Mouse (Mus musculus) kidney, postnatal 10 days (tissue): ENCODE results near the gene Ist1.

Experiments used
- DNase-seq: peaks from one replicate; pipeline ENCODE4 v3.0.0; 2021; ENCODE audit warnings: mixed read lengths

The Ist1 gene

GRCm38 (mm10) chr8:109693146-109693900, at the start of gene Ist1:
TSS of gene Ist1 (minus strand) at chr8:109693260.
- peak; percentile 99 for DNase-seq

- DNase-seq = no peak
Measured at GRCm38 (mm10) chr8:109738049-109738380, 45.0 kb upstream of the Ist1 start.

GRCm38 (mm10) chr8:109737237-109738048, 44.4 kb upstream of the Ist1 start, which contains the start of gene Atxn1l:
TSS of gene Atxn1l (minus strand) at chr8:109737739.
- peak; percentile 93 for DNase-seq

- DNase-seq = no peak
Measured at GRCm38 (mm10) chr8:109736819-109737218, 43.8 kb upstream of the Ist1 start.

- DNase-seq = no peak
Measured at GRCm38 (mm10) chr8:109734018-109734417, 41.0 kb upstream of the Ist1 start.

- DNase-seq = no peak
Measured at GRCm38 (mm10) chr8:109731012-109731411, 38.0 kb upstream of the Ist1 start.

GRCm38 (mm10) chr8:109725106-109725505, 32.0 kb upstream of the Ist1 start:
- no peak for DNase-seq

GRCm38 (mm10) chr8:109714961-109715360, 21.9 kb upstream of the Ist1 start:
- DNase-seq = no peak

GRCm38 (mm10) chr8:109712521-109712920, 19.5 kb upstream of the Ist1 start:
- no peak for DNase-seq

- DNase-seq = no peak
Measured at GRCm38 (mm10) chr8:109707921-109708320, 14.9 kb upstream of the Ist1 start.

- peak; percentile 91 for DNase-seq
Measured at GRCm38 (mm10) chr8:109706874-109707237, 13.8 kb upstream of the Ist1 start.

- DNase-seq = peak; percentile 34
Measured at GRCm38 (mm10) chr8:109706076-109706873, 13.2 kb upstream of the Ist1 start.

- DNase-seq = peak; percentile 97
Measured at GRCm38 (mm10) chr8:109705320-109706075, 12.4 kb upstream of the Ist1 start, which contains the start of gene Zfp821. TSS of gene Zfp821 (plus strand) at chr8:109705546.

- DNase-seq = no peak
Measured at GRCm38 (mm10) chr8:109704565-109705319, 11.7 kb upstream of the Ist1 start.

GRCm38 (mm10) chr8:109698477-109698876, 5.4 kb upstream of the Ist1 start:
- no peak for DNase-seq

GRCm38 (mm10) chr8:109697754-109698153, 4.7 kb upstream of the Ist1 start:
- DNase-seq = no peak

GRCm38 (mm10) chr8:109694154-109694553, 1.1 kb upstream of the Ist1 start:
- no peak for DNase-seq

GRCm38 (mm10) chr8:109692443-109693145, 466 bp downstream of the Ist1 start:
- no peak for DNase-seq

GRCm38 (mm10) chr8:109691769-109692168, 1.3 kb downstream of the Ist1 start:
- no peak for DNase-seq

- DNase-seq = no peak
Measured at GRCm38 (mm10) chr8:109687248-109687647, 5.8 kb downstream of the Ist1 start.

- no peak for DNase-seq
Measured at GRCm38 (mm10) chr8:109682120-109682519, 10.9 kb downstream of the Ist1 start.
